Mouse (Mus musculus) brain, embryonic 14.5 days (tissue): ENCODE measurements around the gene Fam110c.

Source experiments
- CTCF ChIP-seq: fragments of 200-500 bp; IDR thresholded peaks from 2 replicates; pipeline ENCODE4 v1.5.1; 2012; ENCODE audit warnings: inconsistent platforms, mild to moderate bottlenecking, moderate library complexity, borderline replicate concordance; ENCODE audit not compliant: insufficient read depth, insufficient read length; ENCODE audit errors: extremely low read depth
- POLR2A ChIP-seq: fragments of 200-500 bp; IDR thresholded peaks from 2 replicates; pipeline ENCODE4 v1.6.1; 2012; ENCODE audit warnings: mild to moderate bottlenecking, inconsistent platforms, borderline replicate concordance; ENCODE audit not compliant: poor library complexity, insufficient read depth, insufficient read length, severe bottlenecking; ENCODE audit errors: extremely low read depth

- TF ChIP-seq CTCF (no peak), POLR2A (no peak)
These were observed 3.4 kb downstream of the Fam110c start for GRCm38 (mm10) chr12:31077020-31077419.
